Mouse (Mus musculus) heart, embryonic 11.5 days (tissue): Measurements from ENCODE around the gene AC109138.7. TPM values are rescaled to one million over a fixed set of nuclear protein-coding genes. Genes with fewer than 3 reads are reported as not detected.

Source experiments
- ATAC-seq: fragments of 200-750 bp; cut with Nextera tagmentation; replicated peaks from 2 replicates; pipeline ENCODE4 v1.8.0; 2017; ENCODE audit warnings: moderate library complexity; ENCODE audit not compliant: insufficient number of reproducible peaks, low FRiP score, low TSS enrichment
- H3K27ac ChIP-seq: fragments of 300-500 bp; sonication (generic); 2 replicates; pipeline ENCODE4 v1.5.1; 2014; ENCODE audit warnings: mild to moderate bottlenecking, low read depth, low read length
- H3K27me3 ChIP-seq: fragments of 300-500 bp; sonication (generic); 2 replicates; pipeline ENCODE4 v1.6.1; 2014; ENCODE audit warnings: mild to moderate bottlenecking, low read length, mixed read lengths; ENCODE audit not compliant: control insufficient read depth, insufficient read depth
- H3K36me3 ChIP-seq: fragments of 300-500 bp; sonication (generic); 2 replicates; pipeline ENCODE4 v1.6.1; 2014; ENCODE audit warnings: mild to moderate bottlenecking, low read length, moderate library complexity, mixed read lengths; ENCODE audit not compliant: control insufficient read depth, insufficient read depth
- H3K4me1 ChIP-seq: fragments of 300-500 bp; sonication (generic); 2 replicates; pipeline ENCODE4 v1.6.1; 2014; ENCODE audit warnings: low read length; ENCODE audit not compliant: control insufficient read depth, insufficient read depth
- H3K4me2 ChIP-seq: fragments of 300-500 bp; sonication (generic); 2 replicates; pipeline ENCODE4 v1.6.1; 2014; ENCODE audit warnings: mild to moderate bottlenecking, moderate library complexity
- H3K4me3 ChIP-seq: fragments of 300-500 bp; sonication (generic); 2 replicates; pipeline ENCODE4 v1.5.1; 2014; ENCODE audit warnings: low read depth, low read length
- H3K9ac ChIP-seq: fragments of 300-500 bp; sonication (generic); 2 replicates; pipeline ENCODE4 v1.6.1; 2014; ENCODE audit warnings: mild to moderate bottlenecking, low read depth, low read length, moderate library complexity
- H3K9me3 ChIP-seq: fragments of 300-500 bp; sonication (generic); replicated peaks from 2 replicates; pipeline ENCODE4 v1.6.1; 2016; ENCODE audit warnings: low read length; ENCODE audit not compliant: control insufficient read depth
- WGBS: fragments of 180-500 bp; shearing (Covaris S2); extraction: QIAGEN DNeasy Blood & Tissue Kit; methylation state at CpG from one replicate; pipeline ENCODE4 v1.1.7; 2014; ENCODE audit not compliant: insufficient replicate concordance; 5-methylcytosine and 5-hydroxymethylcytosine counted together
- polyA plus RNA-seq: library from polyadenylated mRNA; unstranded; fragments of >200 nt; fragmentation: Nextera tagmentation; extraction: Ambion mirVana; gene quantifications from 2 replicates; pipeline ENCODE4 v1.2.1, GENCODE M21; 2014

The AC109138.7 gene
- polyA plus RNA-seq, 1 experiment from 2014 or later = not detected

- H3K9ac ChIP-seq = peak overlapping the region; percentile 36; the same call in 1 of the 2 replicates
- no peak for ATAC-seq
- no peak overlapping the region for H3K4me2 ChIP-seq
- H3K27me3 ChIP-seq = no peaks in the 10 kb centered on the region
- H3K27ac ChIP-seq = no peak overlapping the region
- WGBS = 41% methylated on average over 5 of the region's 5 CpGs
- H3K9me3 ChIP-seq = no peaks in the 10 kb centered on the region
- peaks cover 27% of the 10 kb centered on the region for H3K36me3 ChIP-seq
- no peak overlapping the region for H3K4me3 ChIP-seq
- peaks cover 34% of the 10 kb centered on the region for H3K4me1 ChIP-seq
Measured at GRCm38 (mm10) chr19:4196548-4196947, 17.6 kb upstream of the AC109138.7 start.

GRCm38 (mm10) chr19:4197180-4197579, 17.0 kb upstream of the AC109138.7 start:
- no peak for ATAC-seq
- Histone ChIP-seq H3K4me3 (no peak overlapping the region), H3K9me3 (no peaks in the 10 kb centered on the region), H3K9ac (no peak overlapping the region), H3K27ac (no peak overlapping the region), H3K4me1 (peaks cover 38% of the 10 kb centered on the region), H3K36me3 (peaks cover 27% of the 10 kb centered on the region), H3K27me3 (no peaks in the 10 kb centered on the region), H3K4me2 (no peak overlapping the region)
- 59% methylated on average over 3 of the region's 3 CpGs for WGBS

- Histone ChIP-seq H3K36me3 (peaks cover 10% of the 10 kb centered on the region), H3K9ac (peak within 1 kb of the TSS; percentile 82), H3K4me1 (peaks cover 24% of the 10 kb centered on the region), H3K4me2 (peak within 1 kb of the TSS; percentile 80), H3K9me3 (no peaks in the 10 kb centered on the region), H3K4me3 (peak within 1 kb of the TSS; percentile 71), H3K27me3 (peaks cover 6% of the 10 kb centered on the region), H3K27ac (peak within 1 kb of the TSS; percentile 60; the same call in 1 of the 2 replicates)
- WGBS = under 1% methylated on average over 34 of the region's 34 CpGs
- peak; percentile 88 for ATAC-seq
Measured at GRCm38 (mm10) chr19:4201291-4201909, 12.8 kb upstream of the AC109138.7 start, which contains the start of gene Rad9a. Gene Rad9a, minus strand, starts transcription at chr19:4201662.

GRCm38 (mm10) chr19:4202149-4202548, 12.0 kb upstream of the AC109138.7 start:
- Histone ChIP-seq H3K9ac (peak overlapping the region; percentile 82), H3K27me3 (peaks cover 6% of the 10 kb centered on the region), H3K36me3 (peaks cover 8% of the 10 kb centered on the region), H3K4me1 (peaks cover 19% of the 10 kb centered on the region), H3K4me2 (peak overlapping the region; percentile 80), H3K4me3 (peak overlapping the region; percentile 71), H3K27ac (no peak overlapping the region), H3K9me3 (no peaks in the 10 kb centered on the region)
- no peak for ATAC-seq
- 28% methylated on average over 7 of the region's 7 CpGs for WGBS

GRCm38 (mm10) chr19:4203148-4203547, 11.0 kb upstream of the AC109138.7 start:
- peaks cover 6% of the 10 kb centered on the region; the same call in 1 of the 2 replicates for H3K36me3 ChIP-seq
- no peak overlapping the region for H3K27ac ChIP-seq

GRCm38 (mm10) chr19:4203604-4204326, 10.4 kb upstream of the AC109138.7 start:
- H3K4me1 ChIP-seq = peaks cover 19% of the 10 kb centered on the region
- no peaks in the 10 kb centered on the region for H3K9me3 ChIP-seq
- H3K27me3 ChIP-seq = peaks cover 9% of the 10 kb centered on the region
- peak overlapping the region; percentile 12; the same call in 1 of the 2 replicates for H3K27ac ChIP-seq
- no peak for ATAC-seq
- WGBS = 63% methylated on average over 13 of the region's 13 CpGs
- H3K9ac ChIP-seq = no peak overlapping the region
- no peak overlapping the region for H3K4me2 ChIP-seq
- H3K36me3 ChIP-seq = peaks cover 5% of the 10 kb centered on the region; the same call in 1 of the 2 replicates
- H3K4me3 ChIP-seq = no peak overlapping the region

More at GRCm38 (mm10) chr19:4203148-4203547, 11.0 kb upstream of the AC109138.7 start:
- no peak for ATAC-seq
- no peak overlapping the region for H3K4me3 ChIP-seq
- H3K4me1 ChIP-seq = peaks cover 19% of the 10 kb centered on the region
- H3K9ac ChIP-seq = 0 out of 2 replicates have a peak overlapping the region, but pooled peaks have one; percentile 22
- H3K27me3 ChIP-seq = peaks cover 6% of the 10 kb centered on the region
- H3K9me3 ChIP-seq = no peaks in the 10 kb centered on the region
- no peak overlapping the region for H3K4me2 ChIP-seq
- 60% methylated on average over 3 of the region's 3 CpGs for WGBS

GRCm38 (mm10) chr19:4204889-4205288, 9.3 kb upstream of the AC109138.7 start:
- Histone ChIP-seq H3K27ac (no peak overlapping the region), H3K4me1 (peaks cover 19% of the 10 kb centered on the region), H3K36me3 (no peaks in the 10 kb centered on the region), H3K4me2 (no peak overlapping the region), H3K9ac (no peak overlapping the region), H3K4me3 (no peak overlapping the region), H3K27me3 (peaks cover 10% of the 10 kb centered on the region), H3K9me3 (no peaks in the 10 kb centered on the region)
- 50% methylated on average over 4 of the region's 4 CpGs for WGBS
- ATAC-seq = no peak

- WGBS = 0% methylated on average over 2 of the region's 2 CpGs
Measured at GRCm38 (mm10) chr19:4206971-4207370, 7.2 kb upstream of the AC109138.7 start.

More at GRCm38 (mm10) chr19:4206971-4207370, 7.2 kb upstream of the AC109138.7 start:
- Histone ChIP-seq H3K27me3 (peaks cover 24% of the 10 kb centered on the region), H3K4me1 (peaks cover 6% of the 10 kb centered on the region), H3K27ac (no peak overlapping the region), H3K4me2 (no peak overlapping the region), H3K4me3 (no peak overlapping the region), H3K9me3 (no peaks in the 10 kb centered on the region), H3K9ac (no peak overlapping the region), H3K36me3 (no peaks in the 10 kb centered on the region)
- no peak; the same call in 1 of the 2 replicates for ATAC-seq
